Mouse (Mus musculus): ENCODE data around the gene Flna.
"Not testable (repeated sequence)": the region's sequence is repeated elsewhere in the genome, so short reads cannot be mapped to it uniquely, and the experiment has no call there.

Gene Flna

GRCm38 (mm10) chrX:74245687-74246086 is 3.9 kb downstream of the Flna start:
- DNase-seq: peak; percentile 71 to 79

DNA sequence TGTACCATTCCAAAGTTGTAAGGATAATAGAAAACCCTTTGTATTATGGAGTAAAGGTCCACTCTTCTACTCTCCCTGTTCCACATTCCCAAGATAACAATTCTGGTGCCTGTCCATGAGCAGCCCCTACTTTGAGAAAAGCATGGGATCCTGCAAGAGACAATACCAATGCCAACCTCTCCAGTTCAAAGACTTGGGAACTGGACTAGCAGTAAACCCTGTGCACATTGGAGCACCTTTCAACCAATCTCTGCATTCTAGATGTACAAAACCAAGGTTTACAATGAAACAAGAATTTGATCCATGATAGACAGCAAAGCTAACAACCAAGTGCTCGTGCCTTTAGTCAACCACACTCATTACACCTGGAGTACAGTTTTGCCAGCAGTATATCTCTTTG is 4.5 kb downstream of the Flna start:
- DNase-seq: no peak

DNA sequence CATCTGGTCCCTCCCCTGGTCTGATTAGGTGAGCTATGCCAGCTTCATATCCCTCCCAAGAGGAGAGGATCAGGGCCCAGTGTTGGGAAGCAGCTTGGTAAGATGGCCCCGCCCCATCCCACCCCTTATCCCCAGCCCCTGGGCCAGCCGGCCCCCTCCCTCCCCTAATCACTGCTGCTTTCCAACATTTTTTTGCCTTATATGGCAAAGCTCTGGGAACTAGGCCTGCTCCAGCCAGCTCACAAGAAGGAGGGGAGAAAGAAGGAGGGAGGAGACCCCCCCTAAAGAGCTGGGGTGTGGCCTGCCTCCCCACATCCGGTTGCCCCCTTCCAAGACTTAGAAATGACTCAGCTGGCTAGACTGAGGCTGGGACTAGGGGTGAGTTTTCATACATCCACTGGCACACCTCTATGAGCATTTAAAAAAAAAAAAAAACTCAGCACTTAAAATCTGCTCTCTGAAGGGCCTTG is 5.0 kb downstream of the Flna start:
- no peak for DNase-seq

DNA sequence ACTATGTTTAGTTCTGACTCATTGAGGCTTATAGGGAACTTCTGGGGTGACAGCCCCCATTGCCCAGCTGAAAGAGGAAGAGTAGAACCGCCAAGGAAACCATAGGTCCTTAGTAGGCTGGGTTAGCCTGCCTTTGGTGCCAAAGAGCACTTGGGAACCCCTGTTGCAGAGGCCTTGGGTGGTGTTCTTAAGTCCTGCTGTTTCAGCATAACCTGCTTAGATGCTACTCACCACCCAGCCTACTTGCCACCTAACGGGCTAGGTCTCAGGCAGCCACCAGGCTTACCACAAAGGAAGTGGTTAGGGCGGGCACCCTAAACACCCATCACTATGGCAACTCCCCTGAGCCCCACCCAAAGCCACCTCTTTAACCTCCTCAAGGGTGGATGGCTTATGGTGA is 5.8 kb downstream of the Flna start:
- no peak for DNase-seq

DNA sequence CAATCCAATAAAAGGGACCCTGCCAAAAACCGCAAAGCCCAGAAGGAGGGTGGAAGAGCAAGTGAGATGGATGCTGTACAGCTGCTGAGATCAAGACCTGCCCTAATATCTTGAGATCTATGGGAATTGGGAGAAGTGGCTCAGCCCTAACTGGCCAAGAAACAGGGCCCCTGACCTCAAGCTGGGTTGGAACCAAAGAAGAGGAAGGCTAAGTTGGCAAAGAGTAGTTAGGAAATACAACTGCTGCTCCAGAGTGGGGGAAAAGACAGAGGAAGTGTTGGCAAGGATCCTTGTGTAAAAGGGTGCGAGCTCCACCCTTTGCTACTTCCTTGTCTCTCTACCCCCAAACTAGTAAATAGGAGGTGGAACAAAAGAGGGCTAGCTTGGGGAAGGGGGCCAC is 6.2 kb downstream of the Flna start:
- DNase-seq: no peak

- DNase-seq: no peak
These were observed 9.3 kb downstream of the Flna start for GRCm38 (mm10) chrX:74240332-74240731.

DNA sequence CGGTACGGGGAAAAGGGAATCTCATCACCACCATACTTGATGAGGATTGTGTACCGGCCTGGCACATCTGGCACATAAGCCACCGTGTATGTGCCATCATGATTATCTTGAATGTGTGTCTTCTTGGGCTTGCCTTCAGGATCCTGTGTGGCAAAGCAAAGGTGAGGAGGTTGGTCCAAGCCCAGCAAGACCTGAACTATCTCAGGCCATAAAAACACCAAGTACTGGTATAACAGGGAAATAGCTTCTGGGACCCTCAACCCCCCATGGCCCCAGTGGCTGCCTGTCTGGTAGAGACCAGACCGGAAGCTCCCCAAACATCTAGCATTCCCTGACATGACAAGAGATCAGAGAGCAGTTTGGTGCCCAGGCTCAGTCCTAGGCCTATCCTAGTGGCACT is 16.4 kb downstream of the Flna start:
- no peak for DNase-seq

- DNase-seq: no peak
These were observed 19.6 kb downstream of the Flna start for GRCm38 (mm10) chrX:74230038-74230437.

- not testable (repeated sequence) for DNase-seq
These were observed 29.5 kb downstream of the Flna start for GRCm38 (mm10) chrX:74220099-74220498.

DNA sequence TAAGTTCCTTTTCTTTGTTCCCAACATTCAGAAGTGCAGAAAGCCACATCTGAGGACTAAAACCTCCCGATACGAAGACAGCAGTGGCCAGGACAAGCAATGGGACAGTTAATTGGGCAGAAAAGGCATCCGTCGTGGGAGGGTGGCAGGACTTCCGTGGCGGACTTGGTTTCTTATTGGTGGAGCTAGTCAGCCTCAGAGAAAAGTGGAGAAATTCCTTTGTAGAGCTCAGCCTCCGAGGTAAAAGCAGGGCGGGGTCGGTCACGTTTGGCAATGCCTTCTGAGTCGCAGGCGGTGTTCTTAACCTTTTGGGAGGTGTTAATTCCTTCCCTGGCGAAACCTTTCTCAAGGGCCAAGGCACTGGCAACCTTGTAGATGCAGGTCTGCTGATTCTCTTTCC is 30.2 kb downstream of the Flna start:
- DNase-seq: no peak

GRCm38 (mm10) chrX:74218496-74218895 is 31.1 kb downstream of the Flna start:
- DNase-seq: no peak

DNA sequence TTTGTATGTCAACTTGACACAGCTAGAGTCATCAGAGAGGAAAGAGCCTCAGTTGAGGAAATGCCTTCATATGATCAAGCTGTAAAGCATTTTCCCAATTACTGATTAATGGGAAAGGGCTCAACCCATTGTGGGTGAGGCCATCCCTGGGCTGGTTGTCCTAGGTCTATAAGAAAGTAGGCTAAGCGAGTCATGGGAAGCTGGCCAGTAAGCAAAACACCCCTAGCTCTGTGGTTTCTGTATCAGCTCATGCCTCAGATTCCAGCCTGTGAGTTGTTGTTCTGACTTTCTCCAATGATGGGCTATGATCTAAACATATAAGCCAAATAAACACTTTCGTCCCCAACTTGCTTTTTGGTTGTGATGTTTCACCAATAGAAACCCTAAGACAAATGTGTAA is 46.1 kb downstream of the Flna start:
- DNase-seq: no peak

DNA sequence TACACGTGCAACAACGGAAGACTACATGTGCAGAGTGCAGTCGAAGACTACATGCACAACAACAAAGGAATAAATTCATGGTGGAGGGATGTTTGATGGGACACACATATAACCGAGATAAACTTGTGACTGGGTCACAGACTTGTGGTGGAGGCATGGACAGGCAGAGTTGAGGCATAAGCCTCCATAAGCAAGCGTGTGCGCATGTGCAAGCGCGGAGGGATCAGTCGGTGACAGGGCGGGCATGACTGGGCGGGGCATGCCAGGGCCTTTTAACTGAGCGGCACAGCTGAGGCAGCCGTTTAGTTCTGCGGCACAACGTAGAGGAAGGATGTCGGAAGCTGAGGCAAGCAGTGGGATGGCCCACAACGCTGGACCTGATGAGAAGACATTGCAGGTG is 72.7 kb downstream of the Flna start, which contains the start of gene Tktl1:
TSS of gene Tktl1 (plus strand) at position 301 of the 400 bp plus-strand sequence.
- no peak for DNase-seq

All from cerebellum, postnatal 36 days (tissue).